Mouse (Mus musculus) mesoderm, embryonic 11.5 days (tissue): ENCODE data around the gene Zc3h12c.

Experiments
- DNase-seq: peaks from one replicate; pipeline ENCODE4 v3.0.0-alpha.2; 2012; ENCODE audit warnings: low read depth, low spot score

Zc3h12c gene

GRCm38 (mm10) chr9:52167084-52167483 is 1.3 kb downstream of the Zc3h12c start:
- no peak for DNase-seq

- DNase-seq = no peak
These were observed 2.7 kb downstream of the Zc3h12c start for GRCm38 (mm10) chr9:52165706-52166090.

GRCm38 (mm10) chr9:52165076-52165705 is 3.2 kb downstream of the Zc3h12c start:
- DNase-seq = no peak

- DNase-seq = no peak
These were observed 7.9 kb downstream of the Zc3h12c start for GRCm38 (mm10) chr9:52160512-52160911.

GRCm38 (mm10) chr9:52158561-52158960 is 9.8 kb downstream of the Zc3h12c start:
- DNase-seq = no peak

DNA sequence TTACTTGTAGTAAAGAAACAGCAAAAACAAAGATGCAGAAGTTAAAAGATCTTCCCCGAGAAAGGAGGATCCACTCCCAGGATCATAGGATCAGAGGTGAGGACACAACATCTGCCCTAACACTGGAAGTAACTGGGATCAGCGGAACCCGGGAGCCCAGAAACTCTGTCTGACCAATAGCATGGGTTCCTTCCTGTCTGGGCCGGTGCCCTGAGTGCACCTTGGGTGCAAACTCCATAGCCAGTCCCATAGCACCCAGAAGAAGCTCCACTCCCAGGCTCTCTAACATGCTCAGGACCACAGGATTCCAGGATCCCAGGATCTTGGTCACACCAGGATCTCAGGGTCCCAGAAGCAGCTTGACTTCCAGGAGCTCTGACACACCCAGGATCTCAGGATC is 13.0 kb downstream of the Zc3h12c start:
- DNase-seq = no peak

- DNase-seq = no peak
These were observed 14.1 kb downstream of the Zc3h12c start for GRCm38 (mm10) chr9:52154253-52154652.

DNA sequence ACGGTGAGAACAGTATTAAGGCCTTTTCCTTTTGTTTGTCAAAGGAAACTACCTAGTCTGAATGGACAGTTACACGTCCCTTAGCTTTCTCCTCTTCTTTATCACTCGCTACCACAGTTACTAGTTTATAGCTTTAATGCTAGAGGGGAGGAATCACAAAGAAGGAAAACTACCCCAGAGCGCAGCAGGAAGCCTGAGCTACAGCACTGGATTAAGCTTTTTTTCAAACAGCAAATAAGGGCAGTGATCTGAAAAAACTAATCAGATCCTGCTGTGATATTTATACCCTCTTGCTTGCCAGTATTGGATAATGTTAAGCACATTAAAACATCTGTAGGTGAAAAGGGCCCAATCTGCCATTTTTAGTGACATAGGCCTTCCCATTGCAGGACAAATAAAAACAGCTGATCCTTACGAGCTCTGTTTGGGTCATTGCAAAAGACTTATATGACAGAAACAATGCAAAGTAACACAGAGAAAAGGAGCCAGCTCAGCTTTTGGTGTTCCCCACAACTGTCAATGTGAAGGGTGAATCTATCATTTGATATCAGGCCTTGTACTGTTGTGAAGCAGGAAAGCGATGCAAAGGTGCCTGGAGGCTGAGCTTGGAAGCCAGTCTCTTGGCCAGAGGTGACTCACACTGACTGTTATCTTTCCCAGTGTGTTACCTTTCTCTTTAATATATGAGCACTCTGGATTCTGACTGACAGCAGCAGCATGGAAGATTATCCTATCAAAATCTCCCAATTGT is 16.1 kb downstream of the Zc3h12c start:
- DNase-seq = no peak

DNA sequence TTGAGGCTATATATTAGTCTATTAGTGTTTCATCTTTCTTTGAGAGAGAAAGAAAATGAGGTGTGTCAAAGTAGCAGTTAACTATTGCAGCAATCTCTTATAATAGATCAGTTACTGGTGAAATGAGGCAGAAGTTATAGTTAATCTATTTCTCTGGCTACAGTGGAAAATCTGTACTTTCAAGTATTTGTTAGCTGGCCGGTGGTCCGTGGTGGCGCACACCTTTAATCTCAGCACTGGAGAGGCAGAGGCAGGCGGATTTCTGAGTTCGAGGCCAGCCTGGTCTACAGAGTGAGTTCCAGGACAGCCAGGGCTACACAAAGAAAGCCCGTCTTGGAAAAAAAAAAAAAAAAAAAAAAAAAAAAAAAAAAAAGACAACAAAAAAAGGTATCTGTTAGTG is 18.6 kb downstream of the Zc3h12c start:
- DNase-seq = no peak

- peak; percentile 78 for DNase-seq
These were observed 19.1 kb downstream of the Zc3h12c start for GRCm38 (mm10) chr9:52149286-52149685.

DNA sequence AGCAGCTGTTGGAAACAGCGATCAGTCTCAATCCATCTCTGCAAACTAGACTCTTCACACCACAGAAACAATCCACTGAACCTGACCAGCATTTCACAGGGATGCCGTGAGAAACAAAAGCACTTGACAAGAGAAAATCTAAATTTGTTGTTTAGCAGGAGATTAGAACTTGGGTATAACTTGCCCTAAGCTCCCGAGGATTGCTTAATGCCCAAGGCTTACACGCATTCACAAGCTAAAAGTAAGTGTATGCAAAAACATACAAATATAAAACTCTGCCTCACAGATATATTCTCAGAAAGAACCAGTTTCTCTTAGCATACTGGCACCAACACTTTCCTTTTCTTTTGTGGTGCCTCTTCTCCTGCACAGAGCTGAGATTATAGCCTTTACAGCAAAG is 19.5 kb downstream of the Zc3h12c start:
- DNase-seq = no peak

- DNase-seq = peak; percentile 51
These were observed 20.1 kb downstream of the Zc3h12c start for GRCm38 (mm10) chr9:52148311-52148710.

DNA sequence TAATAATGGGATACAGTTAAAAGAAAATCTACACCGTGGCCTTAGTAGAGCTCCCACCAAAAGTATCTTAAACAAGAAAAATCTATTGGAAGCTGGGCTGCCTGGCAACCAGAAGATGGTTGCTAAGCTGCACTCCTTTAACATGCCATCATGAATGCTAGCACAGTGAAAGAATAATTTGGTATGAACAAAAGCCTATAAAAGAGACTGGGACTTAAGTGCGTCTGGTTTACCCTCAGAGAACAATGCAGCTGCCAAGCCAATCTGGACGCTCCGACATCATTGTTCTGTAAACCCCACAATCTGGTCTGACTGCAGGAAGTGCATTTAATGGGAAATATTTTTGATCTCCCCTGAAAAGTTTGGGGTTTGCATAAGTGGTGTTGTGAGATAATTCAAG is 22.1 kb downstream of the Zc3h12c start:
- peak; percentile 69 for DNase-seq

- no peak for DNase-seq
These were observed 35.6 kb downstream of the Zc3h12c start for GRCm38 (mm10) chr9:52132771-52133170.

GRCm38 (mm10) chr9:52130348-52130747 is 38.0 kb downstream of the Zc3h12c start:
- DNase-seq = no peak

DNA sequence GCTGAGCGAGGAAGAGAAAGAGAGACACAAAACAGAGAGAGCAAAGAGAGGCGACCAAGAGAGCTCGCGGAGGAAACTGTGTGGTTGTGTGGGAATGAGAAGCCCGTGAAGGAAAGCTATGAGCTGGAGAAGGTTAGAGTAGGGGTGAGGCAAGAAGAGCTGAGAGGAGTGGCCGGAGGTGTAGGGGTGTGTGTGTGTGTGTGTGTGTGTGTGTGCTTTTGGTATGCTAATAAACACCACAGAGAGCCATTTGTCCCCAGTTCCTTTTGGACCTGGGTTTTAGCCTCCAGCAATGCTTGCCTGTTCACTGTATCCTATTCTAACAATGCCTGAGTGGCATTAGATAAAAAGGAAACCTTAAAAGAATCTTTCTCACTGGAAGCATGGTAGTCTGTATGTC is 43.1 kb downstream of the Zc3h12c start:
- DNase-seq = no peak

GRCm38 (mm10) chr9:52119212-52119611 is 49.2 kb downstream of the Zc3h12c start:
- DNase-seq = no peak

GRCm38 (mm10) chr9:52113091-52113490 is 55.3 kb downstream of the Zc3h12c start:
- DNase-seq = no peak

- DNase-seq = no peak
These were observed 57.6 kb downstream of the Zc3h12c start for GRCm38 (mm10) chr9:52110738-52111137.

GRCm38 (mm10) chr9:52107161-52107560 is 61.2 kb downstream of the Zc3h12c start:
- no peak for DNase-seq

DNA sequence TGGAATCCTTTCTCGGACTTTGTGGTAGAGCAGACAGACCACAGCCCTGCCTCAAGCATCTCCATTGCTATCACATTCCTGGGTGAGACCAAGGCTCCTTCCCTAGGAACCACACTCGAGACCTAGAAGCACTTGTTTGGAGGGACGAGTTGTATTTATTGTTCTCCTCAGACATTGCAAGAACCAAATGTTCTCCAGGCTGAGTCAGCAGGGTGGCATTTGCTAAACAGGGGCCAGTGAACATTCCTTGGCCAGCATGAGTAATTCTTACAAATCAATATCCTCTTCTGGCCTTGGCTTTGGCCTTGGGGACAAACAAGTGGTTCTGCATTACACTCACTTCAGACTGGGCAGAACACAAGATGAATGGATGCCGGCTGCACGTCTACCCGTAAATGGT is 62.9 kb downstream of the Zc3h12c start:
- no peak for DNase-seq

DNA sequence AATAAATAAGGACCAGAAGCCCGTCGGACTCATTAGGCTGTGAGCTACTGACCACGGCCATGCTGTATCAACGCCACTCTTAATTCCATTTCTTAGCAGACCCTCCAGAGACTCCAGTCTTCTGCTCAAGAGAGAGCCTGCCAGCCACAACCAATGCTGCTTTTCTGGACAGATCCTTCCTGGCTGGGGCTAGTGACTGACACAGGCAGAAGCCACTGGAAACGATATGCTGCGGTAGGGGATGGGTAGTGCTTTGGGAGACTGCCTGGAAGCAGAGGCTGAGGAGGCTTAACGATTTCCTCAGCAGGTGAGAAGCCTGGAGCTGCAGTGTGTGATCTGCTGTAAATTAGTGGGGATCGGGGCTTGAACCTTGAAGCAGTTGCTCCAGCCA is 64.2 kb downstream of the Zc3h12c start:
- DNase-seq = no peak

DNA sequence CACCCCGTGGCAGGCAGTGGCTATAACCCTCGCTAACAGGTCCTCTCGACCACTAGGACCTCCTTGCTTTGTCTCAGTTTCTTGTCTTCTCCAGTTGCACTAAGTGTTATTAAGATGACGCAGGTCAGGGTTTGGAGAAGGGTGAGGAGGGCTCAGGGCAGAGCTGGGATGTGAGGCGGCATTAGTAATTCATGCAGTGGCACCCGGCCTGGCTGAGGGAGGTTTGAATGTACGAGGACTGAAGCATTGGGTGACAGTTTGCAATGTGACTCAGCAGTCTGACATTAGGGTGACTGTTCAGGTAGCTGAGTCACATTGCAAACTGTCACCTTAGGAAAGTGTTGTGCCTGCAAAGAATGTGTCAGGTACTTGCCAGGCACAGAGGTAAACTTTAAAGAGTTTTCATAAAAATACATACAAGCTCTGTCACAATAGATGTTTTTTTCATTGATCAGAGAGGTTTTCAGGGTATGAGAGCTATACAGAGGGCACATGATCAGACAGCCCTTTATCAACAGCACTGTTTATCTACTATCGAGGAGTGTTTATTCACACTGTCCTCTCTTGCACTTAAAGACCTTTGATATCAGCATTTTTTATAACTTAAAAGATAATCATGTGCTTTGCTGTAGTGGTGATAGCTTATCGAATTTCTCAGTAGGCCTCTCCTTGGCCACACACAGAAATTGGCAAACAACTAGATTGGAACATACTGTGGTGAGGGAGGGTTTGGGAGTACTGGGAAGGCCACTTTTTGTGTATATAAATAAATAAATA is 64.7 kb downstream of the Zc3h12c start:
- no peak for DNase-seq
